In the genomic region with DNA sequence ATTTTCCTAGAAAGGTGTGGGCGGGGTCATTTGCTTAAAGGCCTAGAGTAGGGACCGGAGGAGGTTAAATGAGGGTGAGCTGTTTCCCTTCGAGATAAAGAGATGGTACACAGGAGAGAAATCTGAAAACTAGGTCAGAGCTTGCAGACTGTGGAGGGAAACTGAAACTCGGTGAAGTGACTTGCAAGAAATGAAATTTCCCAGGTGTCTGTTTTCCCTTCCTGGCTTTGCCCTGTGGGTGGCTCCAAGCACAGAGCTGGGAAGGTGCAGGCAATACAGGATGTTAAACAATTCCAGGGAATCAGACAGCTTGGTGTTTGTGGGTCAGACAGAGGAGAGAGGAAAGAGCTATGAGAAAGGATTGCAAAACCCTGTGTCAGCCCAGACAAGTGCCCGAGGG, we compare ENCODE assay signal across 17 mouse cellular contexts.
DNase-seq lines count a peak whose midpoint lies in the region.
"Had no signal": no experiment of that assay in that cellular context is flagged by ENCODE, and none has a peak within 500 bp of the region (broad histone marks: within the 10 kb centered on the region; RNA-seq: fewer than 3 reads in every experiment).

No protein-coding gene starts in this region.

- DNase-seq in heart, adult 11 months: peak; percentile 42
- DNase-seq in heart, adult 9 months (ENCODE audit: low spot score in 2 of 2): no peak
- DNase-seq in right cerebral cortex, adult 18-20 months: peak; percentile 8
- DNase-seq in right cerebral cortex, postnatal 14 days: no peak
- peak; percentile 28 for DNase-seq in telencephalon, adult 2 months (ENCODE audit: low read depth, low spot score)
- DNase-seq in embryo, embryonic 9.5 days (ENCODE audit: extremely low spot score): no peak
- DNase-seq: adrenal gland, adult 2 months; adrenal gland, postnatal 10 days; adrenal gland, postnatal 25 days; cerebellum, adult 11 months; cerebellum, adult 18-20 months; cerebellum, adult 8-10 months; cerebellum, adult 9-11 months; cerebellum, postnatal 14 days; cerebellum, postnatal 36 days; embryo, embryonic 11 days; forebrain, postnatal 0 days had no signal

Comparison
In these comparisons a context has a peak if more than half of its experiments do, and no peak if none do; other contexts are left out.
1. DNase-seq: peak in heart, adult 11 months (single experiment), right cerebral cortex, adult 18-20 months (single experiment) and telencephalon, adult 2 months (single experiment); none in heart, adult 9 months (0 of 2), right cerebral cortex, postnatal 14 days (single experiment) and embryo, embryonic 9.5 days (single experiment).